Comparison of ENCODE assay signal across 34 mouse cellular contexts in the genomic region with DNA sequence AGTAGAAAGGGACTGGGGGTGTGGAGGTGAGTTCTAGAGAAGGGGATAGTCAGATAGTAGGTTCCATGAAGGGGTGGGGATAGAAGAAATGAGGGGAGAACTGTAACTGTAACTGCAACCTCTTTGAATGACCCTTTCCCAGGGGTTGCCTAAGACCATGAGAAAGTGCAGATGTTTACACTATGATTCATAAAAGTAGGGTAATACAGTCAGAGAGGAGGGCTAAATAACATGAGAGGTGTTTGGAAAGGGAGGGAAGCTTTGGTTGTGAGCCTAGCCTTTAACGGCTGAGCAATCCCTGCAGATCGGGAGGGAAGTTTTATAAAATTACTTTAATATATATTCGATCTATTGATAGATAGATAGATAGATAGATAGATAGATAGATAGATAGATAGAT. TPM values are rescaled to one million over a fixed set of nuclear protein-coding genes. Genes with fewer than 3 reads are reported as not detected.
"Had no signal": no experiment of that assay in that cellular context is flagged by ENCODE, and none has a peak within 500 bp of the region (broad histone marks: within the 10 kb centered on the region; RNA-seq: fewer than 3 reads in every experiment).

No protein-coding gene starts in this region.

- H3K9ac ChIP-seq: limb, embryonic 12.5 days; limb, embryonic 13.5 days; limb, embryonic 15.5 days; liver, embryonic 12.5 days; liver, embryonic 13.5 days; liver, embryonic 14.5 days; liver, embryonic 15.5 days; liver, postnatal 0 days; lung, embryonic 14.5 days; lung, embryonic 15.5 days; midbrain, embryonic 12.5 days; midbrain, embryonic 13.5 days; midbrain, embryonic 15.5 days; neural tube, embryonic 12.5 days had no signal

- H3K4me1 ChIP-seq: liver, embryonic 12.5 days; liver, embryonic 13.5 days; liver, embryonic 15.5 days; lung, embryonic 15.5 days; midbrain, embryonic 12.5 days; midbrain, embryonic 13.5 days; neural tube, embryonic 12.5 days had no signal

- H3K27me3 ChIP-seq: limb, embryonic 12.5 days; limb, embryonic 13.5 days; limb, embryonic 15.5 days; liver, embryonic 12.5 days; liver, embryonic 13.5 days; liver, embryonic 15.5 days; lung, embryonic 15.5 days; midbrain, embryonic 12.5 days; midbrain, embryonic 13.5 days; midbrain, embryonic 15.5 days; neural tube, embryonic 12.5 days had no signal

- H3K36me3 ChIP-seq: limb, embryonic 10.5 days; limb, embryonic 12.5 days; limb, embryonic 13.5 days; limb, embryonic 15.5 days; liver, embryonic 12.5 days; liver, embryonic 13.5 days; liver, embryonic 15.5 days; lung, embryonic 15.5 days; midbrain, embryonic 10.5 days; midbrain, embryonic 12.5 days; midbrain, embryonic 13.5 days; midbrain, embryonic 15.5 days; neural tube, embryonic 12.5 days had no signal

- DNase-seq: left cerebral cortex, postnatal 4 days; liver; liver, embryonic 13.5 days; liver, postnatal 0 days; lung, adult 18-20 months; lung, adult 2 months; lung, embryonic 14.5 days; lung, postnatal 10 days; lung, postnatal 14 days; lung, postnatal 36 days; lung, postnatal 4 days; midbrain, embryonic 14.5 days had no signal

- H3K9me3 ChIP-seq: limb, embryonic 10.5 days; limb, embryonic 12.5 days; limb, embryonic 13.5 days; limb, embryonic 15.5 days; liver, embryonic 12.5 days; liver, embryonic 13.5 days; liver, embryonic 15.5 days; lung, embryonic 15.5 days; midbrain, embryonic 10.5 days; midbrain, embryonic 12.5 days; midbrain, embryonic 13.5 days; midbrain, embryonic 15.5 days; neural tube, embryonic 12.5 days had no signal

- H3K27ac ChIP-seq: limb, embryonic 10.5 days; limb, embryonic 12.5 days; limb, embryonic 13.5 days; limb, embryonic 15.5 days; liver, embryonic 12.5 days; liver, embryonic 13.5 days; liver, embryonic 14.5 days; liver, embryonic 15.5 days; lung, embryonic 15.5 days; macrophage; midbrain, embryonic 10.5 days; midbrain, embryonic 12.5 days; midbrain, embryonic 13.5 days; midbrain, embryonic 15.5 days; neural tube, embryonic 12.5 days had no signal

- H3K4me3 ChIP-seq: limb, embryonic 10.5 days; limb, embryonic 12.5 days; limb, embryonic 13.5 days; limb, embryonic 15.5 days; liver, embryonic 12.5 days; liver, embryonic 13.5 days; liver, embryonic 15.5 days; lung, embryonic 15.5 days; megakaryocyte, embryonic 14.5 days; midbrain, embryonic 10.5 days; midbrain, embryonic 12.5 days; midbrain, embryonic 13.5 days; midbrain, embryonic 15.5 days; myocyte; neural tube, embryonic 12.5 days had no signal

- ATAC-seq: liver, embryonic 12.5 days; liver, postnatal 0 days; midbrain, embryonic 13.5 days; midbrain, embryonic 15.5 days; midbrain, embryonic 16.5 days had no signal

- H3K4me2 ChIP-seq: limb, embryonic 12.5 days; limb, embryonic 13.5 days; limb, embryonic 15.5 days; liver, embryonic 11.5 days; liver, embryonic 12.5 days; liver, embryonic 13.5 days; liver, embryonic 15.5 days; lung, embryonic 14.5 days; lung, embryonic 15.5 days; midbrain, embryonic 11.5 days; midbrain, embryonic 12.5 days; midbrain, embryonic 13.5 days; midbrain, embryonic 15.5 days; neural tube, embryonic 12.5 days had no signal

RNA-seq across cellular contexts. Expression of a gene that starts 56.9 kb away (rescaled TPM):
- total RNA-seq: megakaryocyte, adult 5-6 weeks; megakaryocyte-erythroid progenitor cell, adult 5-6 weeks; monocyte, adult 5-6 weeks had no signal
